Mouse (Mus musculus): ENCODE data around the gene Spc25.

The Spc25 gene

DNA sequence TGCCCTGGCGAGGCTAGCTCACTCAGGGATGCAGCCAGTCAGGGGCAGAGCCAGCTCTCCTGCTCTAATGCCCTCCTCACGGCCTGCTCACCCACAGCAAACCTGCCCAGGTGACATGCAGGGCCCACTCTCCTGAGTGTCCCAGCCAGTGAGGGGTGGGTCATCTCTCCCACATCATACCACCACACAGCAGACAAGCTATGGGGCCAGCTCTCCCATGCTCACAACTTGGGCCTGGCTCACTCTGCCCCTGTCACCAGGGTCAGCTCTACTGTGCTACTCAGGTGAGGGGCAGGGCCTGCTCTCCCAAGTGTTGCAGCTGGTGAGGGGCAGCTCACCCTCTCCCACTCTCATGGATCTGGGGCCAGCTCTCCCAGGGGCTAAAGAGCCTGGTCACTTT lies 18.0 kb downstream of the Spc25 start:
- DNase-seq (ENCODE audit: low spot score in 2 of 2): no peak

DNA sequence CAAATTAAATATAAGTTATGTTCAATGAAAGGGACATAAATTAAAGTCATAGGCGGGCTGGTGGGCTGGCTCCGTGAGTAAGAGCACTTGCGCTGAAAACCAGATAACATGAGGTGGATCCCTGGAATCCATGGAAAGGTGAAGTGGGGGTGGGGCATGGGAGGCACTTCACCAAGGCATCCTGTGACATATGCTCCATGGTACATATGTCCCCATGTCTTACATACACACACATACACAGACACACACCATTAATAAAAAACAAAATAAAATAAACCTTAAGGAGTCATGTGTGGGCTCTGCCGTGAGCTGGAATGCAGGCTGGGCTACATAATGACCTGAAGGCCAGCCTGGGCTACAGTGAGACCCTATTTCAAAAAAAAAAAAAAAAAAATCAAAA lies 26.3 kb downstream of the Spc25 start:
- no peak for DNase-seq (ENCODE audit: low spot score in 2 of 2)

DNA sequence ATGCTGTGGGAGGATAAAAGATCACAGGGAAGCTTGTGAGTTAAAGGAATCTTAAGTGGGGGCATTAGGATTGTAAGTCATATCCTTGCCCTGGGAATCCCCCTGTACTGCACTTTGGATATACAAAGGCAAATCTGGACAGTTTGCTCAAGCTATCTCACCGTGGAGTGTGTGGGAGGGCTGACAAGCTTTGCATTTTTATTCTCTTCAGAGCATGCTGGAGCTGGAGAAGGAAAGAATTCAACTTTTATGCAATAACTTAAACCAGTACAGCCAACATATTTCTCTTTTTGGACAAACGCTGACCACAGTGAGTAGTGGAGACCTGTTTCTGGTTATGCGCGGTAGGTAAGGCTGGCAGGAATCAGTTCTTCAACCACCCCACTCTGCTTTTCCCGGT lies 30.7 kb downstream of the Spc25 start:
- DNase-seq (ENCODE audit: low spot score in 2 of 2): no peak

DNA sequence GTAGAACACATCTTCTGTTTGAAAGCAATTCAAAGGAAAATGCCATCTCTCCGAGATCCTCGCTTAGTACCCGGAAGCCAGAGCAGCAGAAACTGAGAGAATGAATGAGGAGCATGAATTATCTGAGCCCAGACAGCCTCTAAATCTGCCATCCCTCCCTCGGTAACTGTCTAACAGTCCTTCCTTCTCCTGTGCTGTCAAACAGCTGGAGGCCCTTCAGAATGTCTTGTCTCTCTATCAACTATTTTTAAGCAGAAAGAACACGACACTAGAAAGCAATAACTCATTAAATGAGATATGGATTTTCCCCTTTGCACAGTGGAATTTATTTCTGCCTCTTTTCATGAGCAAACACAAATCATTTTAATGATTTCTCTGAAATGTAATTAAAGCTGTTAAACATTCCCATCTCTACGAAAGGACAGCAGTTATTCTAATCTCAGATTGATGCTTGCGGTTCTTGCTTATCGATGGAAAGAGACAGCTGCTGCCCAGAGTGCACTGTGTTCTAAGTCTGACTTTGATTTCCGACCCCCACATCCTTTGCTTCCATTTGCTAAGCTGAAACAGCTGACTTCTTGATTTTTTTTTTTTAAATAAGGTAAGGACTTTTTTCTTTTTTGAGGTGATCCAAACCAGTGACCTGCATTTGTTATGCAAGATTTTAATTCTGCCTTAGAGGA lies 35.5 kb downstream of the Spc25 start:
- no peak for DNase-seq (ENCODE audit: low spot score in 2 of 2)

DNA sequence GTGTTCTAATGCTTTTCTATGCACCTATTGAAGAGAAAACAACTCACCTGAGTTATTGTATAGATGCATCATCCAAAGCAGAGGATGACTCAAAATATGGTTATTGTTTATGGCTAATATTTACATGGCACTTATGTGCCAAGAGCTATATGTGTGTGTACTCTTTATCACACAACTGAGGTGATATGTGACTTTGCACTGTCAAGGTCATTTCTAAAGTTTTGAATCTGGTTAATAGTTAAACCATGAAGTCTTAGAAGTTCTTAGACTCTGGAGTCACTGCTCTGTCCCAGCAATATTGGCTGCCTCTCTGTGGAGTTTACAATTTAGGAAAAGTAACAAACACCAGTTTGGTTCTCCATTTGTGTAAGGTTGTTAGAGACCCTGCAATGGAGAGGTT lies 47.1 kb downstream of the Spc25 start:
- no peak for DNase-seq (ENCODE audit: low spot score in 2 of 2)

DNA sequence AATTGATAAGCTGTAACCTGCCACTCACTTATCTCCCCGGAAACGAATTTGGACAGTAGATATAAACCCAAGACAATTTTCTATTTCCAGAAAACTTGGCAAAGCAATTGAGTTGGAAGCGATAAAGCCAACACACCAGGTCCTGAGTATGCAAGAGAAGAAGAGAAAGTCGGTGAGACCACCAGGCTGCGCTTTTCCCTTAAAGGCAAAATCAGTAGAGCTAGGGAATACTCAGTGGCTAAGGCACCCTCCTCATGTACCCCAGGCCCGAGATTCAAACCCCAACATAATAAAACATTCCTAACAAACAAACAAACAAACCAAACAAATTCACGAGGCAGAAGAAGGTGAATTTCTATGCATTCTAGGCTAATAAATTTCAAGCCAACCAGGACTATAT lies 49.7 kb downstream of the Spc25 start:
- DNase-seq (ENCODE audit: low spot score in 2 of 2): no peak

DNA sequence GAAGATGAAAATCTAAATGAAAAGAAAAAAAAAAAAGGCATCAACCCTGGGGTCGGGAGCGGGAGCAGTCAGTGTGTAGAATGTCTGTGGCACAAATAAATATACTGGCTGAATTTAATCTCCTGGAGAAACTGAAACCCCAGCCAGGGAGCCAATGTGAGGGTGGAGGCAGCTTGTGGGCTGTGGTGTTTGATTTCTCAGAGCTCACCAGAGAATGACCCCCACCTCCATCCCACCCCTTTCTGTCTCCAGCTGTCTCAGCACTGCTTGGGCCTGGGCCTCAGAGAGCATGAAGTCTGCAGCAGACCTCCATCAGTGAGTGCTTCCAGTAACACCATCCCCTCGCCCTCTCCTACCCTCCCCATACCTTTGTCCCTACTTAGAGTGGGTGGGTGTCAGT lies 50.1 kb downstream of the Spc25 start:
- DNase-seq (ENCODE audit: low spot score in 2 of 2): no peak

DNA sequence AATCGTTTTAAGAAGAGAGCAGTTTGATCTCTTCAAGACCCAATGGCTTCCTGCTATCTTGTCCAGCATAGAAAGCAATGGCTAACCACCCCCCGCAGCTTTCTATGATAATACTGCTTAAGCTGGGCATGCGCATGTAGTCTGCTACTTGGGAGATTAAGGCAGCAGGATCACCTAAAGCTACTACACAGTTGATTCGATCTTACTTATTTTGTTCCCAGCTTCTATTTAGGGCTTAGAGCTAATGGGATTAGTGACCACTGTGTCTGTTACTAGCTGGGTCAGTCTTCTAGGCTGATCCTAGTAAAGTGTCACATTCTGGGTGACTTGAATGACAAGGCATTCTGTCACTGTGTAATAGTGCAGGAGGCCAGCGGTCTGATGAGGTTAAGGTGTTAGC lies 55.2 kb downstream of the Spc25 start:
- DNase-seq (ENCODE audit: low spot score in 2 of 2): no peak

DNA sequence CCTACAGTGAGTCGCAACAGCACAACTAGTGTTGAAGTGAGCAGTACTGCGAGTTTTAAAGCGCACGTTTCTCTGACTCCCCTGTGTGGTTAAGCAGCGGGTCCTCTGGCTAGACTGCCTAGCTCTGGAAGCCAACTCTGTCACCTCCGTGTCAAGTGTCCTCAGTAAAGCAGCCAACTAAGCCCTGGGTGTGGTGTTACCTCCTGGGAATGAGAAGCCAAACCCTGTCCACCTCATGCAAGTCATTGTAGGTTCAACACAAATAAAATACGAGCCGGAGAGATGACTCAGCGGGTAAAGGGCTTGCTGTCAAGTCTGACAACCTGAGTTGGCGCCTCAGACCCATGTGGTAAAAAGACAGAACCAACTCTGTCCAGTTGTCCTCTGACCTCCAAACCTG lies 56.8 kb downstream of the Spc25 start:
- no peak for DNase-seq (ENCODE audit: low spot score in 2 of 2)

DNA sequence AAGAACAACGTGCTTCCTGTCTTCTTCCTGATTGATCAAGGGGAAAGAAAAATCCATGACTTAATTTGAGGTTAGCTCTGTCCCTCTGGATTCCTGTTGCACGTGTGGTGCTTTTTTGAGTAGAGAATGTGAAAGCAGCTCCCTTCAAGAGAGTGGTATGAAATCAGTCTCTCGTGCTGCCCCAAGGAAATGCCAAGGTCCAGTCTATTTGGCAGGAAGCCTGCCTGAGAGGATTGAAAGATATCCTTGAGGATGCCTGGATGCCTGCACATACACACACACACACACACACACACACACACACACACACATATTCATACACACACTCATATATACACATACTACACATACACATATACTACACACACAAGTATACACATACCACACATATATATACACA lies 57.3 kb downstream of the Spc25 start:
- DNase-seq (ENCODE audit: low spot score in 2 of 2): no peak
